In genomic region chr17:89982904-89983303, GRCm38 (mm10) we compare ENCODE assay signal across 25 mouse cellular contexts.
"Had no signal": no experiment of that assay in that cellular context is flagged by ENCODE, and none has a peak within 500 bp of the region (broad histone marks: within the 10 kb centered on the region; RNA-seq: fewer than 3 reads in every experiment).

No protein-coding gene starts in this region.

- H3K27me3 ChIP-seq: limb, embryonic 13.5 days; liver, embryonic 12.5 days; liver, embryonic 15.5 days; lung, embryonic 15.5 days; megakaryocyte, embryonic 14.5 days; neural tube, embryonic 12.5 days had no signal

- H3K27ac ChIP-seq: kidney, postnatal 0 days; layer of hippocampus, adult 2 months; limb, embryonic 10.5 days; limb, embryonic 13.5 days; liver, embryonic 12.5 days; liver, embryonic 15.5 days; lung, embryonic 15.5 days; neural tube, embryonic 12.5 days; stomach, postnatal 0 days had no signal

- DNase-seq: kidney, adult 18-20 months; kidney, adult 9 months; kidney, postnatal 25 days; layer of hippocampus, adult 9-11 months; liver; lung, adult 18-20 months; lung, postnatal 10 days; lung, postnatal 36 days; right cerebral cortex, adult 18-20 months; right cerebral cortex, postnatal 14 days; right cerebral cortex, postnatal 4 days; thymus, adult 18-20 months; thymus, postnatal 36 days had no signal

- H3K9me3 ChIP-seq: limb, embryonic 10.5 days; limb, embryonic 13.5 days; liver, embryonic 12.5 days; liver, embryonic 15.5 days; lung, embryonic 15.5 days; megakaryocyte, embryonic 14.5 days; neural tube, embryonic 12.5 days had no signal

- H3K4me2 ChIP-seq: limb, embryonic 13.5 days; liver, embryonic 12.5 days; liver, embryonic 15.5 days; lung, embryonic 15.5 days; midbrain, embryonic 11.5 days; neural tube, embryonic 12.5 days had no signal

- H3K4me1 ChIP-seq: limb, embryonic 10.5 days; limb, embryonic 13.5 days; liver, embryonic 12.5 days; liver, embryonic 15.5 days; lung, embryonic 15.5 days; megakaryocyte, embryonic 14.5 days; neural tube, embryonic 12.5 days had no signal

- H3K4me3 ChIP-seq: layer of hippocampus, adult 2 months; limb, embryonic 10.5 days; limb, embryonic 13.5 days; liver, embryonic 12.5 days; liver, embryonic 15.5 days; lung, embryonic 15.5 days; megakaryocyte, embryonic 14.5 days; neural tube, embryonic 12.5 days had no signal

- H3K9ac ChIP-seq: limb, embryonic 13.5 days; liver, embryonic 12.5 days; liver, embryonic 15.5 days; lung, embryonic 15.5 days; neural tube, embryonic 12.5 days had no signal

- ATAC-seq: liver, embryonic 12.5 days; midbrain, embryonic 16.5 days had no signal

- H3K36me3 ChIP-seq: limb, embryonic 10.5 days; limb, embryonic 13.5 days; liver, embryonic 12.5 days; liver, embryonic 15.5 days; lung, embryonic 15.5 days; neural tube, embryonic 12.5 days had no signal
